Mouse (Mus musculus) limb, embryonic 11.5 days (tissue): ENCODE results near the gene Zcchc24. TPM values are rescaled to one million over a fixed set of nuclear protein-coding genes. Genes with fewer than 3 reads are reported as not detected.

Source experiments
- ATAC-seq: fragments of 200-750 bp; cut with Nextera tagmentation; 2 replicates; pipeline ENCODE4 v1.8.0; 2017; ENCODE audit warnings: low read depth; ENCODE audit not compliant: insufficient number of reproducible peaks, low FRiP score, low TSS enrichment
- DNase-seq: peaks from one replicate; pipeline ENCODE4 v3.0.0-alpha.2; 2015; ENCODE audit warnings: low spot score
- H3K27ac ChIP-seq: fragments of 300-500 bp; sonication (generic); replicated peaks from 2 replicates; pipeline ENCODE4 v1.5.1; 2014; ENCODE audit warnings: low read depth, mild to moderate bottlenecking, low read length
- H3K27me3 ChIP-seq: fragments of 300-500 bp; sonication (generic); 2 replicates; pipeline ENCODE4 v1.6.1; 2014; ENCODE audit warnings: mild to moderate bottlenecking, low read length, mixed read lengths; ENCODE audit not compliant: control insufficient read depth, insufficient read depth
- H3K36me3 ChIP-seq: fragments of 300-500 bp; sonication (generic); 2 replicates; pipeline ENCODE4 v1.6.1; 2014; ENCODE audit warnings: mild to moderate bottlenecking, low read length, moderate library complexity, mixed read lengths; ENCODE audit not compliant: control insufficient read depth, insufficient read depth
- H3K4me1 ChIP-seq: fragments of 300-500 bp; sonication (generic); 2 replicates; pipeline ENCODE4 v1.6.1; 2014; ENCODE audit warnings: low read length, mixed read lengths; ENCODE audit not compliant: control insufficient read depth, insufficient read depth
- H3K4me2 ChIP-seq: fragments of 300-500 bp; sonication (generic); 2 replicates; pipeline ENCODE4 v1.6.1; 2014; ENCODE audit warnings: low read depth, mild to moderate bottlenecking, moderate library complexity; ENCODE audit not compliant: severe bottlenecking
- H3K4me3 ChIP-seq: fragments of 300-500 bp; sonication (generic); 2 replicates; pipeline ENCODE4 v1.5.1; 2014; ENCODE audit warnings: low read depth, low read length
- H3K9ac ChIP-seq: fragments of 300-500 bp; sonication (generic); 2 replicates; pipeline ENCODE4 v1.6.1; 2014; ENCODE audit warnings: mild to moderate bottlenecking, low read length
- H3K9me3 ChIP-seq: fragments of 300-500 bp; sonication (generic); 2 replicates; pipeline ENCODE4 v1.6.1; 2016; ENCODE audit warnings: low read length; ENCODE audit not compliant: control insufficient read depth
- WGBS: fragments of 180-500 bp; shearing (Covaris S2); extraction: QIAGEN DNeasy Blood & Tissue Kit; methylation state at CpG from one replicate; pipeline ENCODE4 v1.1.7; 2014; 5-methylcytosine and 5-hydroxymethylcytosine counted together
- polyA plus RNA-seq: library from polyadenylated mRNA; unstranded; fragments of >200 nt; fragmentation: Nextera tagmentation; extraction: Ambion mirVana; gene quantifications from 2 replicates; pipeline ENCODE4 v1.2.1, GENCODE M21; 2014

Gene Zcchc24
- polyA plus RNA-seq, 1 experiment from 2014 or later, result 19.5 TPM

GRCm38 (mm10) chr14:25788201-25788600 is 19.4 kb upstream of the Zcchc24 start:
- Histone ChIP-seq H3K9me3 (no peaks in the 10 kb centered on the region), H3K27me3 (no peaks in the 10 kb centered on the region), H3K4me3 (no peak overlapping the region), H3K4me2 (no peak overlapping the region), H3K36me3 (no peaks in the 10 kb centered on the region), H3K9ac (no peak overlapping the region), H3K4me1 (peaks cover 5% of the 10 kb centered on the region), H3K27ac (no peak overlapping the region)
- DNase-seq, result no peak
- 80% methylated on average over 5 of the region's 5 CpGs for WGBS
- no peak for ATAC-seq

- H3K4me2 ChIP-seq, result no peak overlapping the region
- no peak for DNase-seq
- no peak overlapping the region for H3K9ac ChIP-seq
- H3K27me3 ChIP-seq, result no peaks in the 10 kb centered on the region
- ATAC-seq, result no peak
- H3K4me3 ChIP-seq, result no peak overlapping the region
- H3K9me3 ChIP-seq, result no peaks in the 10 kb centered on the region
- WGBS, result 70% methylated on average over 12 of the region's 12 CpGs
- no peaks in the 10 kb centered on the region for H3K36me3 ChIP-seq
- H3K27ac ChIP-seq, result no peak overlapping the region
- H3K4me1 ChIP-seq, result peaks cover 11% of the 10 kb centered on the region
Measured at GRCm38 (mm10) chr14:25787387-25787910, 18.6 kb upstream of the Zcchc24 start.

DNA sequence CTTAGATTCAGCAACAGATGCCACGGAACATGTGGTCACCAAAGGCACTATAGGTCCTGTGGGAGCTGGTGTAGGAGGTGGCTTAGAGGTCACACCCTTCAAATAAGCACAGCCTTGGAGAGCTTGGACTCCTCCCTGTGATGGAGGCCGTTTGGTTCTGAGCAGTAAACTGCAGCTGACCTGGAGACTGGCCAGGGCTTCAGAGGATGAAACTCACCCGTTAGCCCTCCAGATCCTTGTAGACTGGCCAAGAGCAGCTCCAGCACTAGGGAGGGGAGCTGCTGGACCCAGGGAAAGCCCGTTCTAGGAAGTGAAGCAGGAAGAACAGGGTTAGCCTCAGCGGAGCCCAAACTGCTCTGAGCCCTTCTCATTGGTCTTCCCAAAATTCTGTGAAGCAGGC is 18.1 kb upstream of the Zcchc24 start:
- H3K27me3 ChIP-seq, result no peaks in the 10 kb centered on the region
- H3K4me3 ChIP-seq, result no peak overlapping the region
- no peak overlapping the region for H3K4me2 ChIP-seq
- 35% methylated on average over 5 of the region's 5 CpGs for WGBS
- no peak overlapping the region for H3K9ac ChIP-seq
- DNase-seq (no peak), ATAC-seq (no peak)
- no peak overlapping the region for H3K27ac ChIP-seq
- H3K36me3 ChIP-seq, result no peaks in the 10 kb centered on the region
- no peaks in the 10 kb centered on the region for H3K9me3 ChIP-seq
- peaks cover 14% of the 10 kb centered on the region for H3K4me1 ChIP-seq

DNA sequence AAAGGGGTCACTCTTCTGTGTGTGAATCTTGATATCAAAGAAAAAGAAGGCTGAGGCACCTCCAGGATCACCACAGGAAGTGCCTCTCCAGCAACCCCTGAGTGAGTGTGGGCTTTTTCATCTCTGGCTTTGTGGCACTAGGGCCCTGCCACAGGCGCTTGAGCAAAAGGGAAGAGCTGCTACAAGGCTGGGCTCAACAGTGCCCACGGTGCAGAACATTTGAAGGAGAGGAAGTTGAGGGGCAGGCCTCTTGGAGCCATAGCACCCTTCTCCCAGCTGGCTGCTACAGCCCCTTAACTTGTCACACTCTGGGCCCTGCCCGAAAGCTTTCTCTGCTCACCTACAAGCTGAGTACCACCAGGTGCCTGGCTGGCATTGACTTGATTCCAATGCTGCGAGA is 16.4 kb upstream of the Zcchc24 start:
- no peak overlapping the region for H3K27ac ChIP-seq
- 91% methylated on average over 4 of the region's 4 CpGs for WGBS
- no peaks in the 10 kb centered on the region for H3K36me3 ChIP-seq
- H3K27me3 ChIP-seq, result no peaks in the 10 kb centered on the region
- H3K9me3 ChIP-seq, result no peaks in the 10 kb centered on the region
- H3K4me1 ChIP-seq, result peaks cover 14% of the 10 kb centered on the region
- H3K4me2 ChIP-seq, result no peak overlapping the region
- H3K9ac ChIP-seq, result no peak overlapping the region
- no peak for DNase-seq
- ATAC-seq, result no peak
- H3K4me3 ChIP-seq, result no peak overlapping the region

DNA sequence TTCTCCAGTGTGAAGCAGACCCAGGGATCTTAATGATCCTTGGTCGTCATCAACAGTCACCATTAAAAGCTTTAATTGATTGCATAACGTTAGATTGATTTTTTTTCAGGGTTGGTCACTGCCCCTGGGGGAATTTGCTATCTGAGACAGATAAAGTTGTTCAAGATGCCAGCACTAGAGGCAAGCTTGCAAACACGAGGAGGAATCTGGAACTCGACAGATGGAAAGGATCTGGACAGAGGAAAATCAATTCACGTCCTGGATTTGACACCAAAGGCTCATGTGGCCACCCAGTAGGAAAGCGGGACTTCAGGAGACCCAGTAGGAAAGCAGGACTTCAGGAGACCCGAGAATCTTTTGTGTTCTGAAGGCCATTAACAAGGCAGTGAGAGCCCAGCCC is 14.4 kb upstream of the Zcchc24 start:
- Histone ChIP-seq H3K9me3 (no peaks in the 10 kb centered on the region), H3K4me1 (peaks cover 14% of the 10 kb centered on the region), H3K4me2 (no peak overlapping the region), H3K27me3 (no peaks in the 10 kb centered on the region), H3K36me3 (no peaks in the 10 kb centered on the region), H3K27ac (no peak overlapping the region), H3K4me3 (no peak overlapping the region), H3K9ac (no peak overlapping the region)
- 30% methylated on average over 7 of the region's 7 CpGs for WGBS
- DNase-seq (no peak), ATAC-seq (no peak)

- Histone ChIP-seq H3K27me3 (no peaks in the 10 kb centered on the region), H3K4me2 (no peak overlapping the region), H3K9ac (no peak overlapping the region), H3K4me3 (no peak overlapping the region), H3K4me1 (peaks cover 11% of the 10 kb centered on the region), H3K27ac (no peak overlapping the region), H3K36me3 (no peaks in the 10 kb centered on the region), H3K9me3 (no peaks in the 10 kb centered on the region)
- no peak for DNase-seq
- no peak for ATAC-seq
- 82% methylated on average over 11 of the region's 11 CpGs for WGBS
Measured at GRCm38 (mm10) chr14:25780601-25781000, 11.8 kb upstream of the Zcchc24 start.

- DNase-seq (no peak), ATAC-seq (no peak)
- Histone ChIP-seq H3K9me3 (no peaks in the 10 kb centered on the region), H3K36me3 (no peaks in the 10 kb centered on the region), H3K27ac (no peak overlapping the region), H3K27me3 (no peaks in the 10 kb centered on the region), H3K4me2 (no peak overlapping the region), H3K4me1 (peaks cover 7% of the 10 kb centered on the region; the same call in 1 of the 2 replicates), H3K9ac (no peak overlapping the region), H3K4me3 (no peak overlapping the region)
- 39% methylated on average over 6 of the region's 6 CpGs for WGBS
Measured at GRCm38 (mm10) chr14:25776294-25776693, 7.5 kb upstream of the Zcchc24 start.

DNA sequence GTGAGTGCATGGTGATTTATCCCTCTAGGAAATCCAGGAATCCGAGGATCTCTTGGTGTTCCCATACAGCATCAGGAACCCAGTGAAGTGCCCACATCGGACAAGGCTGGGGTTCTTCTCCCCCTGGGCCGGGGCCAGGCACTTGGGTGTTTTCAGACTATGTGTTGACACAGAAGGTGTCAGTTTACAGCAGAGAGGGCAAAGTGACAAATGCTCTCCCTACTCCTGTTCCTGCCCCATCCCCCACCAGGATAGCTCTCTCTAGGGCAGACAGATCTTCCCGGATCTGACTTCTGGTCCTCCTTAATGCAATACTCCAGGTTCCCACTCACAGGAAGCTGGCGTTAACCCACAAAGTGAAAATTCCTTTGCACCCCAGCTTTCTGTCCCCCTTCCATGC is 5.3 kb upstream of the Zcchc24 start:
- 10% methylated on average over 5 of the region's 5 CpGs for WGBS
- Histone ChIP-seq H3K9ac (no peak overlapping the region), H3K4me2 (no peak overlapping the region), H3K4me3 (no peak overlapping the region), H3K27ac (no peak overlapping the region), H3K4me1 (peaks cover 15% of the 10 kb centered on the region; the same call in 1 of the 2 replicates), H3K36me3 (no peaks in the 10 kb centered on the region), H3K27me3 (no peaks in the 10 kb centered on the region), H3K9me3 (no peaks in the 10 kb centered on the region)
- ATAC-seq (no peak), DNase-seq (no peak)

- WGBS, result 43% methylated on average over 4 of the region's 4 CpGs
- Histone ChIP-seq H3K27me3 (no peaks in the 10 kb centered on the region), H3K27ac (no peak overlapping the region), H3K4me2 (no peak overlapping the region), H3K36me3 (no peaks in the 10 kb centered on the region), H3K4me3 (no peak overlapping the region), H3K9me3 (no peaks in the 10 kb centered on the region), H3K9ac (no peak overlapping the region), H3K4me1 (peaks cover 15% of the 10 kb centered on the region; the same call in 1 of the 2 replicates)
- ATAC-seq (no peak), DNase-seq (no peak)
Measured at GRCm38 (mm10) chr14:25773039-25773438, 4.2 kb upstream of the Zcchc24 start.
